Mouse (Mus musculus) forebrain, embryonic 14.5 days (tissue): ENCODE results near the gene Isl1. TPM values are rescaled to one million over a fixed set of nuclear protein-coding genes. Genes with fewer than 3 reads are reported as not detected.

Source experiments
- ATAC-seq: fragments of 200-750 bp; cut with Nextera tagmentation; 2 replicates; pipeline ENCODE4 v1.8.0; 2017; ENCODE audit warnings: mild to moderate bottlenecking, moderate library complexity
- DNase-seq: peaks from one replicate; pipeline ENCODE4 v3.0.0-alpha.2; 2015; ENCODE audit warnings: low spot score
- H3K27ac ChIP-seq: fragments of 300-500 bp; sonication (generic); 2 replicates; pipeline ENCODE4 v1.5.1; 2014; ENCODE audit warnings: low read depth, mild to moderate bottlenecking, control low read depth, low read length, moderate library complexity
- H3K27me3 ChIP-seq: fragments of 300-500 bp; sonication (generic); replicated peaks from 2 replicates; pipeline ENCODE4 v1.6.1; 2014; ENCODE audit warnings: low read length, control low read depth, mixed read lengths; ENCODE audit not compliant: control insufficient read depth, insufficient read depth
- H3K36me3 ChIP-seq: fragments of 300-500 bp; sonication (generic); 2 replicates; pipeline ENCODE4 v1.6.1; 2014; ENCODE audit warnings: low read length, control low read depth; ENCODE audit not compliant: control insufficient read depth, insufficient read depth
- H3K4me1 ChIP-seq: fragments of 300-500 bp; sonication (generic); 2 replicates; pipeline ENCODE4 v1.6.1; 2014; ENCODE audit warnings: antibody characterized with exemption, low read length, control low read depth; ENCODE audit not compliant: control insufficient read depth, insufficient read depth
- H3K4me2 ChIP-seq: fragments of 300-500 bp; sonication (generic); 2 replicates; pipeline ENCODE4 v1.6.1; 2014; ENCODE audit warnings: mild to moderate bottlenecking, control low read depth, low read length
- H3K4me3 ChIP-seq: fragments of 300-500 bp; sonication (generic); 2 replicates; pipeline ENCODE4 v1.5.1; 2014; ENCODE audit warnings: low read depth, low read length, control low read depth
- H3K9ac ChIP-seq: fragments of 300-500 bp; sonication (generic); 2 replicates; pipeline ENCODE4 v1.6.1; 2014; ENCODE audit warnings: mild to moderate bottlenecking, low read length, control low read depth, moderate library complexity
- H3K9me3 ChIP-seq: fragments of 300-500 bp; sonication (generic); replicated peaks from 2 replicates; pipeline ENCODE4 v1.6.1; 2016; ENCODE audit warnings: low read length, control low read depth, mixed read lengths; ENCODE audit not compliant: control insufficient read depth
- WGBS: fragments of 180-500 bp; shearing (Covaris S2); extraction: QIAGEN DNeasy Blood & Tissue Kit; methylation state at CpG from one replicate; pipeline ENCODE4 v1.1.7; 2014; 5-methylcytosine and 5-hydroxymethylcytosine counted together
- polyA plus RNA-seq: library from polyadenylated mRNA; unstranded; fragments of >200 nt; fragmentation: Nextera tagmentation; extraction: Ambion mirVana; gene quantifications from 2 replicates; pipeline ENCODE4 v1.2.1, GENCODE M21; 2014

Gene Isl1
- polyA plus RNA-seq, 1 experiment from 2014 or later = 81.8 TPM

DNA sequence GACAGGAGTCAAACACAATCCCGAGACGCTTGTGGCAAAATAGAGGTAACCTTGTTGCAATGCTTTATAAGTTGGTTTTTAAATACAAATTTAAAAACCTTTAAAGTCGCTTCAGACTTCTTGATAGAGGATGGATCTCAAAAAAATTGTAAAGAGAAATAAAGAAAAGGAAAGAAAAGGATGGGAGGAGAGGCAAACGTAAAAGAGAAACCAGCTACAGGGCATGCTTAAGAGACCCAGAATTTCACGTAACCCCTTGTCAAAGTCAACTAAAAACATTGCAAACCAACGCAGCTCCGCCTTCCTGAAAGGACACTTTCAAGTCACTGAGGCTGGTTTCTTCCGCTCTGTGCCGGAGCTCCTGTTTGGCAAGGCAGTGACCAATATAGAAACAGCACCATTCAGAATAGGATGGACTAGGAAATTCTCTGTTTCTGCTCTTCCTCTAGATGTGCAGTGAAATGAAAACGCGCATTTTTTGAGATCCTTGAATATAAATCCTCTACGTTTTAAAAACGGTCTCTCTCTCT is 10.8 kb downstream of the Isl1 start:
- WGBS = 5% methylated on average over 13 of the region's 13 CpGs
- H3K27ac ChIP-seq = no peak overlapping the region
- H3K4me3 ChIP-seq = no peak overlapping the region
- H3K27me3 ChIP-seq = peaks cover 92% of the 10 kb centered on the region
- DNase-seq (peak; percentile 7), ATAC-seq (no peak)
- no peaks in the 10 kb centered on the region for H3K4me1 ChIP-seq
- H3K36me3 ChIP-seq = no peaks in the 10 kb centered on the region
- H3K9me3 ChIP-seq = no peaks in the 10 kb centered on the region
- no peak overlapping the region for H3K9ac ChIP-seq
- H3K4me2 ChIP-seq = 0 out of 2 replicates have a peak overlapping the region, but pooled peaks have one; percentile 7

DNA sequence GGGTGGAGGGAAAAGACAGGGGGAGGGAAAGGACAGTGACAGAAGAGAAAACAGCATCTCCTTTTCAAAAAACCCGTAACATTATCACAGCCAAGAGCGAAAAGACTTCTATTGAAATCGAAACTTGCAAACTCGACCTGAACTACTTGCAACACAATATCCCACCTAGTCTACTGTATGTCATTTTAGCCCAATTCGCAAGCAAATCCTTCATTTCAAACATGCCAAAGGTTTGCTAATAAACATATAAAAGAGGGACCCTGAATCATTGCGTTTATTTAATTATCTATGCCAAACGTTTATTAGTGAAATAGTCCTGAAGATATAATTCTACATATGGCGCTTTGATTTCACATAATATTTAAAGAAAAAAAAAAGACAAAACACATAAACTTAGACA is 11.5 kb downstream of the Isl1 start:
- Histone ChIP-seq H3K36me3 (no peaks in the 10 kb centered on the region), H3K4me1 (no peaks in the 10 kb centered on the region), H3K9ac (no peak overlapping the region), H3K4me3 (no peak overlapping the region), H3K9me3 (no peaks in the 10 kb centered on the region), H3K27ac (no peak overlapping the region), H3K4me2 (peak overlapping the region; percentile 16; the same call in 1 of the 2 replicates), H3K27me3 (peaks cover 92% of the 10 kb centered on the region)
- WGBS = 3% methylated on average over 8 of the region's 8 CpGs
- no peak for DNase-seq
- ATAC-seq = no peak

DNA sequence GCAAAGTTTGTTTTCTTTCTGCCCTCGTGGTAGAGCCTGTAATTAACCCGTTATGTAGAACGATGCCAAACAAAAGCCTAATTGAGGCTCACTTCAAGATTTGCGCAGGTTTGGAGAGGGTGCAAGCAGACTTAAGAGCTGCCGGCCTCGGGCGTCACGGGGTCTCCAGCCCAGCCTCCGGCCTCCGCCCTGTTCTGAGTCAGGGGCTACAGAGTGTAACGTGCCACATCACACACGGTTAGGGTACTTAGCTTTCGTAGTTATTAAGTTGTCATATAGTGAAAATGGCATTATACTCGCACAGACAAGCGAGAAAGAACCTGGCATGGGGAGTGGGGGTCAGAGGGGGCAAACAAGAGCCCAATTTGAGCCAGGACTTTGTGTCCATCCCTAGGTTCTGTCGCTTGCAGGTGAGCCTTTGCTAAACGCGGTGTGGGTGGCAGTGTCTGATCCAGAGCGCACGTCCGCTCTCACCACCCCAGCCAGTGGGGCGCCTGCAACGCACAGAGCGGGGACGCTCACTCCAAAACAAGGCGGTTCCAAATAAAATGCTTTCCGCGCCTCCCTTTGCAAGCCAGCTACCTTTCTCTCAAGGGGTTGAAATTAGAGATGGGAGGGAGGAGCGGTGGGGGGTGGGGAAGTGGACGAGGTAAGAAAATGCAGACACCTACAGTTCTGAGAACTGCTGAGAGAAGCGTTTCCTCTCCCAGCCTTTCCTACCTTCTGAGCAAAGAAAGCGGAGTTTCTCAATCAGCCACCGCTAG is 12.3 kb downstream of the Isl1 start:
- H3K9ac ChIP-seq = peak overlapping the region; percentile 21; the same call in 1 of the 2 replicates
- peaks cover 91% of the 10 kb centered on the region for H3K27me3 ChIP-seq
- DNase-seq (peak; percentile 28), ATAC-seq (peak; percentile 59; the same call in 1 of the 2 replicates)
- no peak overlapping the region for H3K4me3 ChIP-seq
- no peak overlapping the region for H3K27ac ChIP-seq
- no peaks in the 10 kb centered on the region for H3K9me3 ChIP-seq
- H3K36me3 ChIP-seq = no peaks in the 10 kb centered on the region
- under 1% methylated on average over 33 of the region's 33 CpGs for WGBS
- peak overlapping the region; percentile 23 for H3K4me2 ChIP-seq
- H3K4me1 ChIP-seq = no peaks in the 10 kb centered on the region

DNA sequence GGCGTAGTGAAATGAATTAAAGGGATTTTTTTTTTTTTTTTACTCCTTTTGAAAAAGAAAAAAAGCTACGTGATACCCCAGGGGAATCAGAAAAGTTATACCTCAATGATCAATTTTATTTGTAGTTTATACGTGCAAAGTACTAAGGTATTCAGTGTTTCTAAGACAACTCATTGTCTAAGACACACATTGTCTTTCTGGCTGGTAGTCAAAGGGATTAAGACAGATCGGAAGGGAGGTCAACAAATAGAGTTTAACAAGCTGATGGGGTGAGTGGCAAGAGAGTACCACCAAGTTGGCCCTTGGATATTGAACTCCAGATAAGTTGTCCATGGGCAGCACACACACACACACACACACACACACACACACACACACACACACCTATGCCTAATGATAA is 14.1 kb downstream of the Isl1 start:
- H3K9ac ChIP-seq = no peak overlapping the region
- no peak overlapping the region for H3K4me2 ChIP-seq
- WGBS = 2% methylated on average over 4 of the region's 4 CpGs
- no peaks in the 10 kb centered on the region for H3K4me1 ChIP-seq
- H3K4me3 ChIP-seq = no peak overlapping the region
- no peak for ATAC-seq
- no peaks in the 10 kb centered on the region for H3K9me3 ChIP-seq
- no peak for DNase-seq
- H3K36me3 ChIP-seq = no peaks in the 10 kb centered on the region
- H3K27ac ChIP-seq = no peak overlapping the region
- peaks cover 73% of the 10 kb centered on the region for H3K27me3 ChIP-seq

DNA sequence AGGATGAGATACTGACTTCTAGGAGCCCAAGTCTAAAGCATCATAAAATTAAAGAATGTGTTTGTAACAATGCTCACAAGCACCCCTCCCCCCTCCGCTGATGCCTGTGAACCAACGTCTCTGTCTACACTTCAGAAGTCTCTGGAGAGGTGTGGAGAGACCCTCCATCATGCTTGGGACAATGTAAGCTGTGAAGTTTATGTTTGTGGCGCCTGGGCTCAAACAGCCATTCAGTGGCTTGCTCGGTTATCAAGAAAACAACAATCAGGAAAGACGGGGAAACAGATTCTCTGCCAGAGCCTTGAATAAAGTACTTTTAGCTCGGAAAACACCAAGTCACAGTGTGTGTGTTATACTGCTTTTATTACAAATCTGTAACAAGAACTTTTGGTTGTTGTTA is 14.8 kb downstream of the Isl1 start:
- H3K36me3 ChIP-seq = no peaks in the 10 kb centered on the region
- H3K9ac ChIP-seq = no peak overlapping the region
- DNase-seq = peak; percentile 14

DNA sequence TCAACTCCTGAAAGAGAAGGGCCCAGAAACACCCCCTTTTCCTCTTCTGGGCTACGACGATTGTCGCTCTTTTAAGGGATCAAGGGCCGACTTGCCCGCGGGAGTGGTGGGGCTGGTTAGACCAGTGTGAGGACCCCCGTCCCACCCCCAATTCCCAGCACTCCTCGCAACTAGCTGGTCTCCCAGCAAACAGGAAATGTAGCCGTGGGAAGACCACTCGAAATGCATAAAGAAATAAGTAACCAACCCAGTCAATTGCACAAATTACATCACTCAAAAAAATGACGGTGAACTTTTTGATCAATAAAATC is 15.4 kb downstream of the Isl1 start:
- no peaks in the 10 kb centered on the region for H3K36me3 ChIP-seq
- H3K27ac ChIP-seq = no peak overlapping the region
- DNase-seq (no peak), ATAC-seq (no peak)
- H3K4me1 ChIP-seq = no peaks in the 10 kb centered on the region
- H3K9me3 ChIP-seq = no peaks in the 10 kb centered on the region
- no peak overlapping the region for H3K4me3 ChIP-seq
- H3K4me2 ChIP-seq = peak overlapping the region; percentile 20; the same call in 1 of the 2 replicates
- WGBS = under 1% methylated on average over 11 of the region's 11 CpGs
- H3K27me3 ChIP-seq = peaks cover 61% of the 10 kb centered on the region
- no peak overlapping the region for H3K9ac ChIP-seq

More for the DNA sequence above, 14.8 kb downstream of the Isl1 start:
- H3K27ac ChIP-seq = no peak overlapping the region
- H3K4me1 ChIP-seq = no peaks in the 10 kb centered on the region
- H3K4me2 ChIP-seq = no peak overlapping the region
- peaks cover 67% of the 10 kb centered on the region for H3K27me3 ChIP-seq
- ATAC-seq = no peak
- no peaks in the 10 kb centered on the region for H3K9me3 ChIP-seq
- no peak overlapping the region for H3K4me3 ChIP-seq
- WGBS = 2% methylated on average over 6 of the region's 6 CpGs

DNA sequence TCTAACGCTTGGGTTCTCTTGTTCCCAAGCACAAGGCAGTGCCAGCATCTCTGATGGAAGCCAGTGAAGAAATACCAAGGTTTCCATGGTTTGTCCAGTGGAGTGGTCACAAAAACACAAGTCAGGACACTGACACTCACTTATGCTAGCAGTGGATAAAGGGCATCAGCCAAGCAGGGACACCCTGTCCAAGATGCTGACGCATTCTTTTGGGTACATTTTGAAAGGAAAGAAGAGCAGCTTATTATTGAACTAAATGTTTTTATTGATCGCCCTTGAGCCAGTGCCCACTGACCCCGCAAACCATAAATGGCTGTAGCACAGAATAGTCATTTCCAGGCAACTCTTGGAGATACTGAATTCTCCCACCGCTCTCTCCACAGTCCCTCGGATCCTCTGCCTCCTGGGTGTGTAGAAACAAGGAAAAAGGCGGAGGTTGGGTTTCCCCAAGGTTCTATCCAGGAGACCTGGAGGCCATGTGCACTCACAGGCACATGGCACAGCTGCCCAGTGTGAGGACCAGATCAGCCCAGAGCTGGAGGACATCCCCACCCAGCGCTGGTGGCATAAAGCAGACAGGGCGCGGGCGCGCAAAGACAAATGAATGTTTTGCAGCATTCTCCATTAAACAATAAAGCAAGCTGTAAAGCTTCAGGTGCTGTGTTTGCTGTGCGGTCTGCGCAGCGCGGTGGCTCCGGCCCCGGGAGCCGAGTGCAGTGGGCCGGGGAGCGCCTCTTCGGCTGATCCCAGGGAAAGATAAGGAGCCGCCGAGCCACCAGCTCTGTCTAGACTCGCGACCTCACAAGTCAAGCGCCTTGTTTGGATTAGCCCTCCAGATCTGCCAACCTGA is 16.0 kb downstream of the Isl1 start:
- no peaks in the 10 kb centered on the region for H3K9me3 ChIP-seq
- no peaks in the 10 kb centered on the region for H3K36me3 ChIP-seq
- H3K27ac ChIP-seq = no peak overlapping the region
- H3K4me1 ChIP-seq = no peaks in the 10 kb centered on the region
- peaks cover 57% of the 10 kb centered on the region for H3K27me3 ChIP-seq
- peak overlapping the region; percentile 21; the same call in 1 of the 2 replicates for H3K9ac ChIP-seq
- no peak overlapping the region for H3K4me3 ChIP-seq
- H3K4me2 ChIP-seq = peak overlapping the region; percentile 20; the same call in 1 of the 2 replicates
- WGBS = 4% methylated on average over 27 of the region's 27 CpGs
- peak; percentile 23 for DNase-seq
- peak; percentile 33 for ATAC-seq

DNA sequence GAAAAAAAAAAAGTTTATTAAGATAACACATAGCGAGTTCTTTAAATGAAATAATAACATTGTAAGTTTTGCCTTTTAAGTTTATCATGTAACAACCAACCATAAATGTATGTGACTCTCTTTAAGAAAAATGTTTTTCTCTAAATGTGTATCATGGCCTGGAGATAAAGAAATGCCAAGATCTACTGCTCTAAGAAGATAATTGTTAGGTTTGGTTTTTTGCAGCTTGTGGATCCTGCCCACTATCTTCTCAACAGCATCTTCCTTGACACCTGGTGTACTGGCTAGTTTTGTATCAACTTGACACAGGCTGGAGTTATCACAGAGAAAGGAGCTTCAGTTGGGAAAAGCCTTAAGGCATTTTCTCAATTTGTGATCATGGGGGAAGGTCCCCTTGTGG is 19.8 kb downstream of the Isl1 start:
- Histone ChIP-seq H3K36me3 (no peaks in the 10 kb centered on the region), H3K4me3 (no peak overlapping the region), H3K4me1 (no peaks in the 10 kb centered on the region), H3K9ac (no peak overlapping the region), H3K27ac (no peak overlapping the region), H3K4me2 (no peak overlapping the region), H3K9me3 (no peaks in the 10 kb centered on the region), H3K27me3 (peaks cover 23% of the 10 kb centered on the region)
- ATAC-seq (no peak), DNase-seq (no peak)
- 88% methylated on average over 1 of the region's 1 CpGs for WGBS
